Mouse (Mus musculus) heart, embryonic 14.5 days (tissue): ENCODE results near the gene Myo1h. TPM values are rescaled to one million over a fixed set of nuclear protein-coding genes. Genes with fewer than 3 reads are reported as not detected.
A peak's percentile ranks its signal among the peaks of the same experiment; 100 is the strongest.

Experiments used
- ATAC-seq: fragments of 200-750 bp; cut with Nextera tagmentation; 2 replicates; pipeline ENCODE4 v1.8.0; 2017; ENCODE audit warnings: low read depth, moderate TSS enrichment; ENCODE audit not compliant: insufficient number of reproducible peaks, insufficient read depth, low FRiP score
- H3K27ac ChIP-seq, 2 experiments: fragments of 200-500 bp in 1 of 2; fragments of 300-500 bp in 1 of 2; sonication (generic) in 1 of 2; replicated peaks in 1 of 2; 2 replicates each; pipeline ENCODE4 v1.5.1; 2012 to 2014; ENCODE audit warnings: low read depth in 2 of 2, low read length in 2 of 2, control low read depth in 1 of 2, mild to moderate bottlenecking in 1 of 2, mixed read lengths in 1 of 2; ENCODE audit not compliant: control insufficient read depth in 1 of 2, insufficient read depth in 1 of 2
- H3K27me3 ChIP-seq: fragments of 300-500 bp; sonication (generic); 2 replicates; pipeline ENCODE4 v1.6.1; 2014; ENCODE audit warnings: mild to moderate bottlenecking, low read length, control low read depth; ENCODE audit not compliant: control insufficient read depth, insufficient read depth
- H3K36me3 ChIP-seq: fragments of 300-500 bp; sonication (generic); 2 replicates; pipeline ENCODE4 v1.6.1; 2014; ENCODE audit warnings: mild to moderate bottlenecking, control low read depth, low read length, mixed read lengths; ENCODE audit not compliant: control insufficient read depth, insufficient read depth
- H3K4me1 ChIP-seq, 2 experiments: fragments of 200-500 bp in 1 of 2; fragments of 300-500 bp in 1 of 2; sonication (generic) in 1 of 2; 2 replicates each; pipeline ENCODE4 v1.6.1; 2012 to 2014; ENCODE audit warnings: low read length in 2 of 2, control low read depth in 1 of 2, mixed read lengths in 1 of 2; ENCODE audit not compliant: control insufficient read depth in 2 of 2, insufficient read depth in 2 of 2
- H3K4me2 ChIP-seq: fragments of 300-500 bp; sonication (generic); 2 replicates; pipeline ENCODE4 v1.6.1; 2014; ENCODE audit warnings: mild to moderate bottlenecking, low read length
- H3K4me3 ChIP-seq, 2 experiments: fragments of 200-500 bp in 1 of 2; fragments of 300-500 bp in 1 of 2; sonication (generic) in 1 of 2; 2 replicates each; pipeline ENCODE4 v1.5.1; 2012 to 2014; ENCODE audit warnings: low read length in 2 of 2, mild to moderate bottlenecking in 2 of 2, control low read depth in 1 of 2, low read depth in 1 of 2, moderate library complexity in 1 of 2; ENCODE audit not compliant: control insufficient read depth in 1 of 2, insufficient read depth in 1 of 2
- H3K9ac ChIP-seq: fragments of 300-500 bp; sonication (generic); 2 replicates; pipeline ENCODE4 v1.6.1; 2014; ENCODE audit warnings: mild to moderate bottlenecking, low read length
- H3K9me3 ChIP-seq: fragments of 300-500 bp; sonication (generic); 2 replicates; pipeline ENCODE4 v1.6.1; 2016; ENCODE audit warnings: low read length, control low read depth; ENCODE audit not compliant: control insufficient read depth
- WGBS: fragments of 180-500 bp; shearing (Covaris S2); extraction: QIAGEN DNeasy Blood & Tissue Kit; methylation state at CpG from one replicate; pipeline ENCODE4 v1.1.7; 2014; 5-methylcytosine and 5-hydroxymethylcytosine counted together
- polyA plus RNA-seq: library from polyadenylated mRNA; unstranded; fragments of >200 nt; fragmentation: Nextera tagmentation; extraction: Ambion mirVana; gene quantifications from 2 replicates; pipeline ENCODE4 v1.2.1, GENCODE M21; 2014

Myo1h gene
- polyA plus RNA-seq, 1 experiment from 2014 or later = 1.4 TPM

DNA sequence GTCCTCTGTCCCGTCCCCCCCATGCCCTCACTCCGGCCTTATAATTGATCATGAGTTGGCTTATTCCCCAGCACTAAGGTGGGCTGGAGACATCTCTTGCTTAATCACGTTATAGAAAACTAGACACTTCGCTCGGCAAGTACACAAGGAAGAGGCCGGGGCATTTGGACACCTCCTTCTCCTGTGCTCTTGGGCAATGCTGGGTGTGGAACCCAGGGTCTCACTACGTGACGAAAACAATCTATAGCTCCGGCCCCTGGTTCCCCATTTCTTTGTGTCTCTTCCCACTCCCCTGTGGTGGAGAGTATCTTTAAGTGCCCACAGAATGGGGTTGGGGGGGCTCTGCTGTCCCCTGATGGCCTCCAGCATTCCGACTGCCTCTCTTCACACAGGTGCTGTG is 58.0 kb downstream of the Myo1h start:
- 64% methylated on average over 10 of the region's 10 CpGs for WGBS
- no peaks in the 10 kb centered on the region; the same call in 1 of the 2 replicates for H3K27me3 ChIP-seq
- H3K4me3 ChIP-seq = no peak overlapping the region
- no peak overlapping the region for H3K27ac ChIP-seq
- no peaks in the 10 kb centered on the region for H3K36me3 ChIP-seq
- H3K9me3 ChIP-seq = no peaks in the 10 kb centered on the region
- no peaks in the 10 kb centered on the region for H3K4me1 ChIP-seq
- no peak for ATAC-seq
- no peak overlapping the region for H3K9ac ChIP-seq
- H3K4me2 ChIP-seq = no peak overlapping the region

- Histone ChIP-seq H3K4me2 (no peak overlapping the region), H3K9me3 (no peaks in the 10 kb centered on the region), H3K9ac (no peak overlapping the region), H3K36me3 (no peaks in the 10 kb centered on the region), H3K4me3 (no peak overlapping the region), H3K27me3 (no peaks in the 10 kb centered on the region; the same call in 1 of the 2 replicates), H3K4me1 (no peaks in the 10 kb centered on the region), H3K27ac (no peak overlapping the region)
- ATAC-seq = no peak
- 53% methylated on average over 10 of the region's 10 CpGs for WGBS
Observed at GRCm38 (mm10) chr5:114351490-114351889, 62.5 kb downstream of the Myo1h start.

- WGBS = 25% methylated on average over 7 of the region's 7 CpGs
- Histone ChIP-seq H3K4me3 (peak overlapping the region; percentile 10 to 14; a peak in 2 of 4 replicates), H3K4me1 (peaks cover 6% of the 10 kb centered on the region in 2 experiments; a peak in 3 of 4 replicates), H3K27me3 (no peaks in the 10 kb centered on the region), H3K36me3 (peaks cover 21% of the 10 kb centered on the region), H3K4me2 (peak overlapping the region; percentile 51), H3K9ac (peak overlapping the region; percentile 42; the same call in 1 of the 2 replicates), H3K9me3 (no peaks in the 10 kb centered on the region), H3K27ac (peak overlapping the region; percentile 59 to 68)
- peak; percentile 84 for ATAC-seq
Observed at GRCm38 (mm10) chr5:114356250-114356935, 67.4 kb downstream of the Myo1h start.

DNA sequence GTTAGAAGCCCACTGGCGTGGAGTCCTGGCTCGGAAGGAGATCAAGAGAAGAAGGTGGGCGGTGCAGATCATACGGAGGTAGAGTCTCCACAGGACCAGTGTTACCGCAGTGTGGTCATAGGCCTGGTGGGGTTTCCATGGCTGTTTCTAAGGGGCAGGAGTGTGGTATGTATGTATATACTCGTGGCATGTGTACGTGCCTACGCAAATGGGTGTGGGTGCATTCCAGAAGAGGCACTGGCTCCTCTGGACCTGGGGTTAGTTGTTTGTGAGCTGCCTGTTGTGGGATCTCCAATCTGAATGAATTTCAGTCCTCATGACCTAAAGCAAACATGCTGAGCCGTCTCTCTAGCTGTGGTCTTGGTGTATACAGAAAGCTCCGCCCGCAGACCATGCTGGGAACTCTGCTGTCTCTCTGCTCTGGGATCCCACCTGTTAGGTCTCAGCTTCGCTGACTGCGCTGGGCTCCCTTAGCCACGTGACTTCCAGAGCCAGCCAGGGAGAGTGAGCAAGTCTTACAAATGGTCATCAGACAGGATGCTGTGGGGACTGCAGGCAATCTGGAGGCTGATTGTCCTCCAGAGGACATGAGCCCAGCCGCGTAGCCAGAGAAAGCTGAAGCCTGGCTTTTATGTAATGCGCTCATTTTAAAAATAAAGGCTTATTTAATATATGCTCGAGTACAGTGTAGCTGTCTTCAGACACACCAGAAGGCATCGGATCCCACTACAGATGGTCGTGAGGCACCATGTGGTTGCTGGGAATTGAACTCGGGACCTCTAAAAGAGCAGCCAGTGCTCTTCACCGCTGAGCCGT is 68.2 kb downstream of the Myo1h start:
- WGBS = 43% methylated on average over 23 of the region's 23 CpGs
- H3K4me1 ChIP-seq = peaks cover 6% of the 10 kb centered on the region in 2 experiments; a peak in 3 of 4 replicates
- peaks cover 28% of the 10 kb centered on the region for H3K36me3 ChIP-seq
- H3K4me2 ChIP-seq = peak overlapping the region; percentile 51
- H3K27me3 ChIP-seq = no peaks in the 10 kb centered on the region
- peak overlapping the region; percentile 10 to 14; a peak in 2 of 4 replicates for H3K4me3 ChIP-seq
- H3K9ac ChIP-seq = peak overlapping the region; percentile 42; the same call in 1 of the 2 replicates
- no peaks in the 10 kb centered on the region for H3K9me3 ChIP-seq
- peak overlapping the region; percentile 59 to 68 for H3K27ac ChIP-seq
- ATAC-seq = peak; percentile 63

DNA sequence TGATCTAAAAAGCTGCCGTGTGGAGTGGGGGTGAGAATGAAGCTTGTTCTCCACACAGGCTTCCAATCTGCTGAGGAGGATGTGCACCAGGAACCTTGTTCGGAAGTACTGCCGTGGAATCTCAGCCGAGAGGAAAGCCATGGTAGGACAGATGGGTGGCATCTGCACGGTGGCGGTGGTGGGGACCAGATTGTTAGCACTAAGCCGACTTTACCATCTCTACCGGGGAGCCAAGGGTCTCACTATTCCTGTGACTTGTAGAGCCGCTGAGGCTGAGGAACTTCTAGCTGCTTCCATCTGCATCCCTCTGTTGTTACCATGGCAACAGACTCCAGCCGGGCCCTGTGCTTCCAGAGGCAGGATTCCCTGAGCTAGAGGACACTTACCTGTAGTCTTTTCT is 69.9 kb downstream of the Myo1h start:
- no peak overlapping the region for H3K9ac ChIP-seq
- H3K4me3 ChIP-seq = no peak overlapping the region
- H3K9me3 ChIP-seq = no peaks in the 10 kb centered on the region
- H3K27ac ChIP-seq = no peak overlapping the region
- H3K4me1 ChIP-seq = peaks cover 6% of the 10 kb centered on the region in 2 experiments; a peak in 3 of 4 replicates
- 77% methylated on average over 10 of the region's 10 CpGs for WGBS
- ATAC-seq = no peak
- no peaks in the 10 kb centered on the region for H3K27me3 ChIP-seq
- no peak overlapping the region for H3K4me2 ChIP-seq
- H3K36me3 ChIP-seq = peaks cover 45% of the 10 kb centered on the region

DNA sequence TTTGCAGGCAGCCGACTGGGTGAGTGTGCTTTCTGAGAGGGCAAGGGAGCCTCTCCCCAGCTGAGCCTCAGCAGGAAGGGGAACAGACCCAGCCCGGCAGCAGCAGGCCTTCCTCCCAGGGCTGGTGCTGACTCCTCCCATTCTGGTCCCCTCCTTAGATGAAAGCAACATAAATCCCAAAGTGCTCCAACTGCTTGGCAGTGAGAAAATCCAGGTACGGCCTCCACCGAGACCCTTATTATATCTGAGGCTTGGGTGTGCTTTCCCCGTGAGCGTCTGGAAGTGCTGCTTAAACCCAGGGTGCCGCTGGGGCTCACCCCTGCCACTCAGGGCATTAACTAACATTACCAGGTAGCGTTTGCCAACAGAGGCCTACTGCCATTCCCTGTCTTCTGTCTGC is 70.6 kb downstream of the Myo1h start:
- H3K27me3 ChIP-seq = no peaks in the 10 kb centered on the region
- no peaks in the 10 kb centered on the region for H3K9me3 ChIP-seq
- peaks cover 6% of the 10 kb centered on the region in 2 experiments; a peak in 3 of 4 replicates for H3K4me1 ChIP-seq
- no peak for ATAC-seq
- peaks cover 52% of the 10 kb centered on the region for H3K36me3 ChIP-seq
- 67% methylated on average over 8 of the region's 8 CpGs for WGBS
- H3K9ac ChIP-seq = no peak overlapping the region
- no peak overlapping the region for H3K4me3 ChIP-seq
- H3K27ac ChIP-seq = no peak overlapping the region
- H3K4me2 ChIP-seq = no peak overlapping the region

DNA sequence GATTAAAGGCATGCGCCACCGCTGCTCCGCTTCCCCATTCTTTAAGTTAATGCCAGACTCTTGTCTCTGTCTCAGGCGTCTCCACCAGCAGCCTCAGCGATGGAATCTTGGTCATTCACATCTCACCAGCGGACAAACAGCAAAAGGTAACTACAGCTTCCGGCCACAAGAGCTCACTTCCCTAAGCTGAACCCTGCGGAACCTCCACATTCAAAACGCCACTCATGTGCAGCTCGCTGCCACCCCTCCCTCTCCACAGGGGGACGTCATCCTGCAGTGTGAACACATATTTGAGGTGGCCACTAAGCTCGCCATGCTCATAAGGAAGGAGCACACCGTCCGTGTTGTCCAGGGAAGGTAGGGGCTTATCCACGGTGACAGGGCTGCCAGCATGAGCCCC is 72.0 kb downstream of the Myo1h start:
- H3K4me1 ChIP-seq = peaks cover 6% of the 10 kb centered on the region in 2 experiments; a peak in 3 of 4 replicates
- H3K4me2 ChIP-seq = no peak overlapping the region
- H3K27ac ChIP-seq = no peak overlapping the region
- H3K9me3 ChIP-seq = no peaks in the 10 kb centered on the region
- H3K27me3 ChIP-seq = no peaks in the 10 kb centered on the region
- no peak overlapping the region for H3K9ac ChIP-seq
- H3K36me3 ChIP-seq = peaks cover 66% of the 10 kb centered on the region
- 84% methylated on average over 15 of the region's 15 CpGs for WGBS
- no peak overlapping the region for H3K4me3 ChIP-seq
- ATAC-seq = no peak
